Mouse (Mus musculus) stomach, embryonic 16.5 days (tissue): ENCODE results near the gene Stx4a. TPM values are rescaled to one million over a fixed set of nuclear protein-coding genes. Genes with fewer than 3 reads are reported as not detected.
A peak's percentile ranks its signal among the peaks of the same experiment; 100 is the strongest.
"Not testable (repeated sequence)": the region's sequence is repeated elsewhere in the genome, so short reads cannot be mapped to it uniquely, and the experiment has no call there.

Experiments
- ATAC-seq: fragments of 200-750 bp; cut with Nextera tagmentation; 2 replicates; pipeline ENCODE4 v1.8.0; 2017; ENCODE audit warnings: moderate number of reproducible peaks, moderate TSS enrichment; ENCODE audit not compliant: insufficient read depth, low FRiP score
- H3K27ac ChIP-seq: fragments of 300-500 bp; sonication (generic); 2 replicates; pipeline ENCODE4 v1.5.1; 2014; ENCODE audit warnings: low read length
- H3K27me3 ChIP-seq: fragments of 300-500 bp; sonication (generic); 2 replicates; pipeline ENCODE4 v1.6.1; 2014; ENCODE audit warnings: low read length, control low read depth, mixed read lengths; ENCODE audit not compliant: control insufficient read depth, insufficient read depth
- H3K36me3 ChIP-seq: fragments of 300-500 bp; sonication (generic); 2 replicates; pipeline ENCODE4 v1.6.1; 2014; ENCODE audit warnings: low read length; ENCODE audit not compliant: control insufficient read depth, insufficient read depth
- H3K4me1 ChIP-seq: fragments of 300-500 bp; sonication (generic); 2 replicates; pipeline ENCODE4 v1.6.1; 2014; ENCODE audit warnings: low read length, control low read depth, mixed read lengths; ENCODE audit not compliant: control insufficient read depth, insufficient read depth
- H3K4me2 ChIP-seq: fragments of 300-500 bp; sonication (generic); 2 replicates; pipeline ENCODE4 v1.6.1; 2014; ENCODE audit warnings: low read depth, low read length, mixed read lengths
- H3K4me3 ChIP-seq: fragments of 300-500 bp; sonication (generic); replicated peaks from 2 replicates; pipeline ENCODE4 v1.5.1; 2014; ENCODE audit warnings: mild to moderate bottlenecking, low read length
- H3K9ac ChIP-seq: fragments of 300-500 bp; sonication (generic); 2 replicates; pipeline ENCODE4 v1.6.1; 2014; ENCODE audit warnings: low read length
- H3K9me3 ChIP-seq: fragments of 300-500 bp; sonication (generic); replicated peaks from 2 replicates; pipeline ENCODE4 v1.6.1; 2016; ENCODE audit warnings: low read length, control low read depth; ENCODE audit not compliant: control insufficient read depth
- WGBS: fragments of 180-500 bp; shearing (Covaris S2); extraction: QIAGEN DNeasy Blood & Tissue Kit; methylation state at CpG from one replicate; pipeline ENCODE4 v1.1.7; 2014; 5-methylcytosine and 5-hydroxymethylcytosine counted together
- polyA plus RNA-seq: library from polyadenylated mRNA; unstranded; fragments of >200 nt; fragmentation: Nextera tagmentation; extraction: Ambion mirVana; gene quantifications from 2 replicates; pipeline ENCODE4 v1.2.1, GENCODE M21; 2015

The Stx4a gene
- 43.1 and 48.6 TPM in 2 replicates for polyA plus RNA-seq

GRCm38 (mm10) chr7:127824176-127824871, at the start of gene Stx4a, which contains the start of gene Stx1b:
Gene Stx4a, plus strand, starts transcription at chr7:127824294.
Gene Stx1b, minus strand, starts transcription at chr7:127824549.
- Histone ChIP-seq H3K4me2 (peak within 1 kb of the TSS; percentile 63), H3K4me1 (0 out of 2 replicates have a peak, but pooled peaks cover 7% of the 10 kb centered on the region), H3K9me3 (no peaks in the 10 kb centered on the region), H3K9ac (peak within 1 kb of the TSS; percentile 85), H3K27ac (no peak within 1 kb of the TSS), H3K4me3 (peak within 1 kb of the TSS; percentile 61), H3K27me3 (no peaks in the 10 kb centered on the region), H3K36me3 (no peaks in the 10 kb centered on the region)
- WGBS = 5% methylated on average over 34 of the region's 38 CpGs
- ATAC-seq = peak; percentile 49

GRCm38 (mm10) chr7:127775837-127776236, 48.3 kb upstream of the Stx4a start:
- H3K9ac ChIP-seq = peak overlapping the region; percentile 92
- 74% methylated on average over 7 of the region's 7 CpGs for WGBS
- H3K36me3 ChIP-seq, ATAC-seq, H3K27me3 ChIP-seq, H3K9me3 ChIP-seq: not testable (repeated sequence)
- peak overlapping the region; percentile 86 for H3K4me3 ChIP-seq
- H3K4me2 ChIP-seq = peak overlapping the region; percentile 70
- H3K4me1 ChIP-seq = peaks cover 18% of the 10 kb centered on the region
- peak overlapping the region; percentile 100 for H3K27ac ChIP-seq

- Histone ChIP-seq H3K4me1 (peaks cover 12% of the 10 kb centered on the region), H3K9me3 (no peaks in the 10 kb centered on the region), H3K4me3 (peak within 1 kb of the TSS; percentile 86), H3K27ac (peak within 1 kb of the TSS; percentile 100), H3K9ac (peak within 1 kb of the TSS; percentile 92), H3K36me3 (no peaks in the 10 kb centered on the region), H3K27me3 (no peaks in the 10 kb centered on the region), H3K4me2 (peak within 1 kb of the TSS; percentile 92)
- peak; percentile 64 for ATAC-seq
- WGBS = 1% methylated on average over 23 of the region's 23 CpGs
Observed at GRCm38 (mm10) chr7:127776426-127776825, 47.7 kb upstream of the Stx4a start, which contains the start of gene Setd1a. Gene Setd1a, plus strand, starts transcription at chr7:127776670.

- peak overlapping the region; percentile 92 for H3K9ac ChIP-seq
- under 1% methylated on average over 60 of the region's 70 CpGs for WGBS
- no peaks in the 10 kb centered on the region for H3K27me3 ChIP-seq
- peak overlapping the region; percentile 86 for H3K4me3 ChIP-seq
- H3K9me3 ChIP-seq = no peaks in the 10 kb centered on the region
- peak overlapping the region; percentile 100 for H3K27ac ChIP-seq
- peak overlapping the region; percentile 70 for H3K4me2 ChIP-seq
- peak; percentile 91 for ATAC-seq
- H3K4me1 ChIP-seq = peaks cover 12% of the 10 kb centered on the region
- no peaks in the 10 kb centered on the region for H3K36me3 ChIP-seq
Observed at GRCm38 (mm10) chr7:127776878-127777473, 47.1 kb upstream of the Stx4a start.

GRCm38 (mm10) chr7:127777474-127778266, 46.4 kb upstream of the Stx4a start:
- Histone ChIP-seq H3K9ac (peak overlapping the region; percentile 92), H3K27ac (peak overlapping the region; percentile 100), H3K4me3 (peak overlapping the region; percentile 86), H3K36me3 (peaks cover 3% of the 10 kb centered on the region; the same call in 1 of the 2 replicates), H3K27me3 (no peaks in the 10 kb centered on the region), H3K9me3 (no peaks in the 10 kb centered on the region), H3K4me1 (peaks cover 12% of the 10 kb centered on the region), H3K4me2 (peak overlapping the region; percentile 92)
- 2% methylated on average over 65 of the region's 66 CpGs for whole genome bisulfite sequencing
- peak; percentile 66 for ATAC-seq

- peak overlapping the region; percentile 100 for H3K27ac ChIP-seq
- H3K9me3 ChIP-seq = no peaks in the 10 kb centered on the region
- no peak for ATAC-seq
- H3K4me3 ChIP-seq = peak overlapping the region; percentile 86
- H3K4me1 ChIP-seq = peaks cover 12% of the 10 kb centered on the region
- 77% methylated on average over 4 of the region's 4 CpGs for WGBS
- H3K27me3 ChIP-seq = no peaks in the 10 kb centered on the region
- H3K9ac ChIP-seq = peak overlapping the region; percentile 92
- peaks cover 5% of the 10 kb centered on the region; the same call in 1 of the 2 replicates for H3K36me3 ChIP-seq
- H3K4me2 ChIP-seq = peak overlapping the region; percentile 92
Observed at GRCm38 (mm10) chr7:127778350-127778749, 45.7 kb upstream of the Stx4a start.

GRCm38 (mm10) chr7:127785308-127785707, 38.8 kb upstream of the Stx4a start, which contains the start of gene Gm49388:
Gene Gm49388, plus strand, starts transcription at chr7:127785608.
- WGBS = 92% methylated on average over 7 of the region's 7 CpGs
- Histone ChIP-seq H3K36me3 (peaks cover 31% of the 10 kb centered on the region), H3K4me1 (no peaks in the 10 kb centered on the region), H3K9ac (no peak within 1 kb of the TSS), H3K4me3 (no peak within 1 kb of the TSS), H3K4me2 (no peak within 1 kb of the TSS), H3K27me3 (no peaks in the 10 kb centered on the region), H3K9me3 (no peaks in the 10 kb centered on the region), H3K27ac (no peak within 1 kb of the TSS)
- no peak for ATAC-seq

- no peaks in the 10 kb centered on the region for H3K27me3 ChIP-seq
- no peak overlapping the region for H3K4me3 ChIP-seq
- H3K4me2 ChIP-seq = no peak overlapping the region
- 87% methylated on average over 23 of the region's 23 CpGs for WGBS
- H3K27ac ChIP-seq = no peak overlapping the region
- no peak for ATAC-seq
- H3K36me3 ChIP-seq = peaks cover 33% of the 10 kb centered on the region
- peaks cover 6% of the 10 kb centered on the region; the same call in 1 of the 2 replicates for H3K4me1 ChIP-seq
- H3K9ac ChIP-seq = no peak overlapping the region
- H3K9me3 ChIP-seq = no peaks in the 10 kb centered on the region
Observed at GRCm38 (mm10) chr7:127797076-127797845, 26.8 kb upstream of the Stx4a start.
